Mouse (Mus musculus): ENCODE results near the gene Arhgap22. TPM values are rescaled to one million over a fixed set of nuclear protein-coding genes. Genes with fewer than 3 reads are reported as not detected.

The Arhgap22 gene
- polyA plus RNA-seq, 1 experiment from 2014 or later = 5.3 TPM

GRCm38 (mm10) chr14:33189849-33190423 lies 23.9 kb upstream of the Arhgap22 start:
- 91% methylated on average over 21 of the region's 21 CpGs for WGBS
- DNase-seq (ENCODE audit: low spot score) = no peak
- no peak overlapping the region for H3K4me2 ChIP-seq (ENCODE audit: low read length)
- ATAC-seq (replicated peaks; ENCODE audit: low FRiP score, low TSS enrichment, low read depth) = no peak
- no peak overlapping the region for H3K9ac ChIP-seq (ENCODE audit: low read length)
- no peaks in the 10 kb centered on the region for H3K27me3 ChIP-seq (replicated peaks; ENCODE audit: control insufficient read depth, insufficient read depth, low read length)
- no peaks in the 10 kb centered on the region for H3K4me1 ChIP-seq (replicated peaks; ENCODE audit: control insufficient read depth, insufficient read depth, low read length)
- H3K4me3 ChIP-seq (ENCODE audit: low read depth, low read length) = no peak overlapping the region
- H3K27ac ChIP-seq (ENCODE audit: low read depth) = no peak overlapping the region
- no peaks in the 10 kb centered on the region for H3K36me3 ChIP-seq (ENCODE audit: control insufficient read depth, insufficient read depth, low read length)
- no peaks in the 10 kb centered on the region for H3K9me3 ChIP-seq (ENCODE audit: control insufficient read depth, low read length)

- no peak for DNase-seq (ENCODE audit: low spot score)
- Histone ChIP-seq H3K27me3 (replicated peaks; ENCODE audit: control insufficient read depth, insufficient read depth, low read length) (no peaks in the 10 kb centered on the region), H3K9me3 (ENCODE audit: control insufficient read depth, low read length) (no peaks in the 10 kb centered on the region), H3K27ac (ENCODE audit: low read depth) (no peak overlapping the region), H3K9ac (ENCODE audit: low read length) (no peak overlapping the region), H3K36me3 (ENCODE audit: control insufficient read depth, insufficient read depth, low read length) (no peaks in the 10 kb centered on the region), H3K4me3 (ENCODE audit: low read depth, low read length) (no peak overlapping the region), H3K4me1 (replicated peaks; ENCODE audit: control insufficient read depth, insufficient read depth, low read length) (no peaks in the 10 kb centered on the region), H3K4me2 (ENCODE audit: low read length) (no peak overlapping the region)
- ATAC-seq (replicated peaks; ENCODE audit: low FRiP score, low TSS enrichment, low read depth) = no peak
- WGBS = 77% methylated on average over 1 of the region's 1 CpGs
Observed at GRCm38 (mm10) chr14:33190646-33191045, 23.2 kb upstream of the Arhgap22 start.

- no peaks in the 10 kb centered on the region for H3K36me3 ChIP-seq (ENCODE audit: control insufficient read depth, insufficient read depth, low read length)
- no peak overlapping the region for H3K27ac ChIP-seq (ENCODE audit: low read depth)
- H3K9ac ChIP-seq (ENCODE audit: low read length) = no peak overlapping the region
- ATAC-seq (replicated peaks; ENCODE audit: low FRiP score, low TSS enrichment, low read depth) (no peak), DNase-seq (ENCODE audit: low spot score) (no peak)
- no peak overlapping the region for H3K4me2 ChIP-seq (ENCODE audit: low read length)
- H3K4me3 ChIP-seq (ENCODE audit: low read depth, low read length) = no peak overlapping the region
- H3K27me3 ChIP-seq (replicated peaks; ENCODE audit: control insufficient read depth, insufficient read depth, low read length) = no peaks in the 10 kb centered on the region
- H3K4me1 ChIP-seq (replicated peaks; ENCODE audit: control insufficient read depth, insufficient read depth, low read length) = no peaks in the 10 kb centered on the region
- no peaks in the 10 kb centered on the region for H3K9me3 ChIP-seq (ENCODE audit: control insufficient read depth, low read length)
Observed at GRCm38 (mm10) chr14:33193762-33194161, 20.1 kb upstream of the Arhgap22 start.

GRCm38 (mm10) chr14:33194241-33194640 lies 19.6 kb upstream of the Arhgap22 start:
- Histone ChIP-seq H3K36me3 (ENCODE audit: control insufficient read depth, insufficient read depth, low read length) (no peaks in the 10 kb centered on the region), H3K9me3 (ENCODE audit: control insufficient read depth, low read length) (no peaks in the 10 kb centered on the region), H3K27ac (ENCODE audit: low read depth) (no peak overlapping the region), H3K4me1 (replicated peaks; ENCODE audit: control insufficient read depth, insufficient read depth, low read length) (no peaks in the 10 kb centered on the region), H3K9ac (ENCODE audit: low read length) (no peak overlapping the region), H3K4me3 (ENCODE audit: low read depth, low read length) (no peak overlapping the region), H3K27me3 (replicated peaks; ENCODE audit: control insufficient read depth, insufficient read depth, low read length) (no peaks in the 10 kb centered on the region), H3K4me2 (ENCODE audit: low read length) (no peak overlapping the region)
- ATAC-seq (replicated peaks; ENCODE audit: low FRiP score, low TSS enrichment, low read depth) (no peak), DNase-seq (ENCODE audit: low spot score) (no peak)
- 82% methylated on average over 3 of the region's 3 CpGs for WGBS

- 76% methylated on average over 4 of the region's 4 CpGs for WGBS
- H3K27ac ChIP-seq (ENCODE audit: low read depth) = no peak overlapping the region
Observed at GRCm38 (mm10) chr14:33202161-33202560, 11.7 kb upstream of the Arhgap22 start.

GRCm38 (mm10) chr14:33202885-33203284 lies 10.9 kb upstream of the Arhgap22 start:
- Histone ChIP-seq H3K9me3 (ENCODE audit: control insufficient read depth, low read length) (no peaks in the 10 kb centered on the region), H3K36me3 (ENCODE audit: control insufficient read depth, insufficient read depth, low read length) (no peaks in the 10 kb centered on the region), H3K4me1 (replicated peaks; ENCODE audit: control insufficient read depth, insufficient read depth, low read length) (no peaks in the 10 kb centered on the region), H3K4me3 (ENCODE audit: low read depth, low read length) (no peak overlapping the region), H3K4me2 (ENCODE audit: low read length) (no peak overlapping the region), H3K9ac (ENCODE audit: low read length) (no peak overlapping the region), H3K27ac (ENCODE audit: low read depth) (no peak overlapping the region), H3K27me3 (replicated peaks; ENCODE audit: control insufficient read depth, insufficient read depth, low read length) (no peaks in the 10 kb centered on the region)
- WGBS = 78% methylated on average over 6 of the region's 6 CpGs
- no peak for ATAC-seq (replicated peaks; ENCODE audit: low FRiP score, low TSS enrichment, low read depth)
- no peak for DNase-seq (ENCODE audit: low spot score)

More at GRCm38 (mm10) chr14:33202161-33202560, 11.7 kb upstream of the Arhgap22 start:
- no peak overlapping the region for H3K4me3 ChIP-seq (ENCODE audit: low read depth, low read length)
- H3K4me1 ChIP-seq (replicated peaks; ENCODE audit: control insufficient read depth, insufficient read depth, low read length) = no peaks in the 10 kb centered on the region
- H3K27me3 ChIP-seq (replicated peaks; ENCODE audit: control insufficient read depth, insufficient read depth, low read length) = no peaks in the 10 kb centered on the region
- no peaks in the 10 kb centered on the region for H3K9me3 ChIP-seq (ENCODE audit: control insufficient read depth, low read length)
- H3K9ac ChIP-seq (ENCODE audit: low read length) = no peak overlapping the region
- ATAC-seq (replicated peaks; ENCODE audit: low FRiP score, low TSS enrichment, low read depth) (no peak), DNase-seq (ENCODE audit: low spot score) (no peak)
- H3K36me3 ChIP-seq (ENCODE audit: control insufficient read depth, insufficient read depth, low read length) = no peaks in the 10 kb centered on the region
- no peak overlapping the region for H3K4me2 ChIP-seq (ENCODE audit: low read length)

- ATAC-seq (replicated peaks; ENCODE audit: low FRiP score, low TSS enrichment, low read depth) (no peak), DNase-seq (ENCODE audit: low spot score) (no peak)
- H3K4me1 ChIP-seq (replicated peaks; ENCODE audit: control insufficient read depth, insufficient read depth, low read length) = no peaks in the 10 kb centered on the region
- no peak overlapping the region for H3K4me3 ChIP-seq (ENCODE audit: low read depth, low read length)
- 87% methylated on average over 14 of the region's 14 CpGs for WGBS
- H3K27ac ChIP-seq (ENCODE audit: low read depth) = no peak overlapping the region
- H3K36me3 ChIP-seq (ENCODE audit: control insufficient read depth, insufficient read depth, low read length) = no peaks in the 10 kb centered on the region
- H3K27me3 ChIP-seq (replicated peaks; ENCODE audit: control insufficient read depth, insufficient read depth, low read length) = no peaks in the 10 kb centered on the region
- H3K4me2 ChIP-seq (ENCODE audit: low read length) = no peak overlapping the region
- no peaks in the 10 kb centered on the region for H3K9me3 ChIP-seq (ENCODE audit: control insufficient read depth, low read length)
- H3K9ac ChIP-seq (ENCODE audit: low read length) = no peak overlapping the region
Observed at GRCm38 (mm10) chr14:33203777-33204176, 10.0 kb upstream of the Arhgap22 start.

GRCm38 (mm10) chr14:33205280-33205965 lies 8.4 kb upstream of the Arhgap22 start:
- Histone ChIP-seq H3K4me2 (ENCODE audit: low read length) (peak overlapping the region; percentile 33; the same call in 1 of the 2 replicates), H3K9me3 (ENCODE audit: control insufficient read depth, low read length) (no peaks in the 10 kb centered on the region), H3K4me3 (ENCODE audit: low read depth, low read length) (no peak overlapping the region), H3K36me3 (ENCODE audit: control insufficient read depth, insufficient read depth, low read length) (no peaks in the 10 kb centered on the region), H3K4me1 (replicated peaks; ENCODE audit: control insufficient read depth, insufficient read depth, low read length) (no peaks in the 10 kb centered on the region), H3K27me3 (replicated peaks; ENCODE audit: control insufficient read depth, insufficient read depth, low read length) (no peaks in the 10 kb centered on the region), H3K9ac (ENCODE audit: low read length) (no peak overlapping the region), H3K27ac (ENCODE audit: low read depth) (no peak overlapping the region)
- ATAC-seq (replicated peaks; ENCODE audit: low FRiP score, low TSS enrichment, low read depth) (no peak), DNase-seq (ENCODE audit: low spot score) (peak; percentile 54)
- WGBS = 31% methylated on average over 24 of the region's 24 CpGs

- WGBS = 15% methylated on average over 2 of the region's 2 CpGs
- Histone ChIP-seq H3K9ac (ENCODE audit: low read length) (no peak overlapping the region), H3K36me3 (ENCODE audit: control insufficient read depth, insufficient read depth, low read length) (no peaks in the 10 kb centered on the region), H3K4me2 (ENCODE audit: low read length) (no peak overlapping the region), H3K9me3 (ENCODE audit: control insufficient read depth, low read length) (no peaks in the 10 kb centered on the region), H3K27ac (ENCODE audit: low read depth) (no peak overlapping the region), H3K4me3 (ENCODE audit: low read depth, low read length) (no peak overlapping the region), H3K27me3 (replicated peaks; ENCODE audit: control insufficient read depth, insufficient read depth, low read length) (no peaks in the 10 kb centered on the region), H3K4me1 (replicated peaks; ENCODE audit: control insufficient read depth, insufficient read depth, low read length) (no peaks in the 10 kb centered on the region)
- no peak for ATAC-seq (replicated peaks; ENCODE audit: low FRiP score, low TSS enrichment, low read depth)
- no peak for DNase-seq (ENCODE audit: low spot score)
Observed at GRCm38 (mm10) chr14:33207011-33207410, 6.8 kb upstream of the Arhgap22 start.
